9 mouse cellular contexts compared by ENCODE assay signal in genomic region chr2:36102559-36102946, GRCm38 (mm10). TPM values are rescaled to one million over a fixed set of nuclear protein-coding genes. Genes with fewer than 3 reads are reported as not detected.
DNase-seq lines count a peak whose midpoint lies in the region; ATAC-seq and TF ChIP-seq lines count a peak whose summit lies in the region.
"Had no signal": no experiment of that assay in that cellular context is flagged by ENCODE, and none has a peak within 500 bp of the region (broad histone marks: within the 10 kb centered on the region; RNA-seq: fewer than 3 reads in every experiment).

No protein-coding gene starts in this region.

- no peaks in the 10 kb centered on the region for H3K9me3 ChIP-seq in heart, embryonic 12.5 days (replicated peaks)
- no peaks in the 10 kb centered on the region for H3K9me3 ChIP-seq in forebrain, embryonic 10.5 days
- no peaks in the 10 kb centered on the region for H3K9me3 ChIP-seq in intestine, postnatal 0 days (ENCODE audit: control insufficient read depth)
- no peaks in the 10 kb centered on the region for H3K9me3 ChIP-seq in midbrain, embryonic 12.5 days

- H3K27ac ChIP-seq in heart, embryonic 12.5 days (ENCODE audit: poor library complexity, severe bottlenecking): no peak overlapping the region
- H3K27ac ChIP-seq in forebrain, embryonic 10.5 days: no peak overlapping the region
- H3K27ac ChIP-seq in intestine, postnatal 0 days (ENCODE audit: low read depth, low read length): no peak overlapping the region
- no peak overlapping the region for H3K27ac ChIP-seq in midbrain, embryonic 12.5 days (replicated peaks)

- H3K27me3 ChIP-seq in heart, embryonic 12.5 days (replicated peaks): peaks cover 99% of the 10 kb centered on the region
- H3K27me3 ChIP-seq in forebrain, embryonic 10.5 days (ENCODE audit: poor library complexity, severe bottlenecking): peaks cover 100% of the 10 kb centered on the region
- peaks cover 94% of the 10 kb centered on the region for H3K27me3 ChIP-seq in intestine, postnatal 0 days (replicated peaks; ENCODE audit: control insufficient read depth, insufficient read depth, low read length)
- H3K27me3 ChIP-seq in midbrain, embryonic 12.5 days: peaks cover 100% of the 10 kb centered on the region

- H3K4me2 ChIP-seq in heart, embryonic 12.5 days: peak overlapping the region; percentile 95
- peak overlapping the region; percentile 66 for H3K4me2 ChIP-seq in intestine, postnatal 0 days (replicated peaks; ENCODE audit: low read depth)
- peak overlapping the region; percentile 1; the same call in 1 of the 2 replicates for H3K4me2 ChIP-seq in midbrain, embryonic 12.5 days (replicated peaks)

- no peak for DNase-seq in heart, postnatal 4 days
- peak; percentile 59 for DNase-seq in forebrain, embryonic 10.5 days (ENCODE audit: extremely low spot score, low spot score)
- DNase-seq in thymus, postnatal 36 days: no peak
- no peak for DNase-seq in cerebellum, postnatal 4 days (ENCODE audit: low spot score in 2 of 2)

- H3K9ac ChIP-seq in heart, embryonic 12.5 days: no peak overlapping the region
- no peak overlapping the region for H3K9ac ChIP-seq in intestine, postnatal 0 days (ENCODE audit: low read depth, low read length)
- H3K9ac ChIP-seq in midbrain, embryonic 12.5 days (replicated peaks): no peak overlapping the region

- TF ChIP-seq CTCF in intestine, postnatal 0 days (IDR thresholded peaks at IDR 0.05; ENCODE audit: low read depth): no peak

- H3K4me1 ChIP-seq in heart, embryonic 12.5 days (replicated peaks): peaks cover 36% of the 10 kb centered on the region
- peaks cover 43% of the 10 kb centered on the region for H3K4me1 ChIP-seq in forebrain, embryonic 10.5 days
- no peaks in the 10 kb centered on the region for H3K4me1 ChIP-seq in intestine, postnatal 0 days (replicated peaks; ENCODE audit: control insufficient read depth, insufficient read depth, low read length)
- H3K4me1 ChIP-seq in midbrain, embryonic 12.5 days: peaks cover 32% of the 10 kb centered on the region

- 0 out of 2 replicates have a peak, but pooled peaks have one; percentile 19 for ATAC-seq in heart, embryonic 12.5 days (ENCODE audit: insufficient number of reproducible peaks, low FRiP score)
- ATAC-seq in intestine, postnatal 0 days: no peak
- no peak for ATAC-seq in midbrain, embryonic 12.5 days (ENCODE audit: low FRiP score, low read depth)
- ATAC-seq in cerebellum, adult (ENCODE audit: insufficient number of reproducible peaks, low FRiP score, low TSS enrichment): no peak

- H3K4me3 ChIP-seq in heart, embryonic 12.5 days: peak overlapping the region; percentile 59
- peak overlapping the region; percentile 54 for H3K4me3 ChIP-seq in forebrain, embryonic 10.5 days
- 0 out of 2 replicates have a peak overlapping the region, but pooled peaks have one; percentile 43 for H3K4me3 ChIP-seq in intestine, postnatal 0 days (ENCODE audit: low read depth, low read length)
- peak overlapping the region; percentile 45 for H3K4me3 ChIP-seq in midbrain, embryonic 12.5 days

- H3K36me3 ChIP-seq in heart, embryonic 12.5 days: no peaks in the 10 kb centered on the region
- no peaks in the 10 kb centered on the region for H3K36me3 ChIP-seq in forebrain, embryonic 10.5 days (replicated peaks)
- H3K36me3 ChIP-seq in intestine, postnatal 0 days (ENCODE audit: control insufficient read depth, insufficient read depth): no peaks in the 10 kb centered on the region
- no peaks in the 10 kb centered on the region for H3K36me3 ChIP-seq in midbrain, embryonic 12.5 days

- under 1% methylated on average over 21 of the region's 21 CpGs for WGBS in heart, embryonic 12.5 days
- under 1% methylated on average over 21 of the region's 21 CpGs for WGBS in forebrain, embryonic 10.5 days
- WGBS in intestine, postnatal 0 days: 2% methylated on average over 21 of the region's 21 CpGs
- WGBS in midbrain, embryonic 12.5 days: under 1% methylated on average over 21 of the region's 21 CpGs

RNA-seq across cellular contexts. Expression of gene Lhx6, which starts 2.7 kb away (rescaled TPM):
- 0.46 and 0.55 TPM in 2 replicates for polyA plus RNA-seq in heart, embryonic 12.5 days (2016; fragmentation: Nextera tagmentation; extraction: Ambion mirVana)
- 1 to 10 TPM; 6.7 to 8.6 TPM for total RNA-seq in heart, postnatal 4 days (2021)
- 2.2 and 2.8 TPM in 2 replicates for polyA plus RNA-seq in forebrain, embryonic 10.5 days (2016; fragmentation: Nextera tagmentation; extraction: Ambion mirVana)
- 0.58 and 0.61 TPM in 2 replicates for polyA plus RNA-seq in intestine, postnatal 0 days (2015; fragmentation: Nextera tagmentation; extraction: Ambion mirVana)
- polyA plus RNA-seq in midbrain, embryonic 12.5 days (2016; fragmentation: Nextera tagmentation; extraction: Ambion mirVana): 2.5 TPM in 2 replicates

RNA-seq across cellular contexts. Expression of gene Mrrf, which starts 33.6 kb away (rescaled TPM):
- 26.3 and 34.2 TPM in 2 replicates for polyA plus RNA-seq in heart, embryonic 12.5 days (2016; fragmentation: Nextera tagmentation; extraction: Ambion mirVana)
- 10 to 100 TPM; 37.3 to 39.1 TPM for total RNA-seq in heart, postnatal 4 days (2021)
- 24.2 and 28.7 TPM in 2 replicates for polyA plus RNA-seq in forebrain, embryonic 10.5 days (2016; fragmentation: Nextera tagmentation; extraction: Ambion mirVana)
- 17.3 and 20.4 TPM in 2 replicates for polyA plus RNA-seq in intestine, postnatal 0 days (2015; fragmentation: Nextera tagmentation; extraction: Ambion mirVana)
- 19.0 and 25.5 TPM in 2 replicates for polyA plus RNA-seq in midbrain, embryonic 12.5 days (2016; fragmentation: Nextera tagmentation; extraction: Ambion mirVana)

RNA-seq across cellular contexts. Expression of gene Rbm18, which starts 34.0 kb away (rescaled TPM):
- 52.4 and 56.1 TPM in 2 replicates for polyA plus RNA-seq in heart, embryonic 12.5 days (2016; fragmentation: Nextera tagmentation; extraction: Ambion mirVana)
- total RNA-seq in heart, postnatal 4 days (2021): 10 to 100 TPM; 41.4 to 42.7 TPM
- 71.8 and 72.1 TPM in 2 replicates for polyA plus RNA-seq in forebrain, embryonic 10.5 days (2016; fragmentation: Nextera tagmentation; extraction: Ambion mirVana)
- polyA plus RNA-seq in intestine, postnatal 0 days (2015; fragmentation: Nextera tagmentation; extraction: Ambion mirVana): 26.5 and 28.9 TPM in 2 replicates
- polyA plus RNA-seq in midbrain, embryonic 12.5 days (2016; fragmentation: Nextera tagmentation; extraction: Ambion mirVana): 125 and 128 TPM in 2 replicates

RNA-seq across cellular contexts. Expression of gene Morn5, which starts 53.3 kb away (rescaled TPM):
- not detected in 2 replicates for polyA plus RNA-seq in heart, embryonic 12.5 days (2016; fragmentation: Nextera tagmentation; extraction: Ambion mirVana)
- not detected for total RNA-seq in heart, postnatal 4 days (2021)
- 0.56 TPM in 1 of 2 replicates, not detected in the other for polyA plus RNA-seq in forebrain, embryonic 10.5 days (2016; fragmentation: Nextera tagmentation; extraction: Ambion mirVana)
- not detected in 2 replicates for polyA plus RNA-seq in intestine, postnatal 0 days (2015; fragmentation: Nextera tagmentation; extraction: Ambion mirVana)
- polyA plus RNA-seq in midbrain, embryonic 12.5 days (2016; fragmentation: Nextera tagmentation; extraction: Ambion mirVana): 1.1 and 1.3 TPM in 2 replicates
- total RNA-seq: heart, postnatal 14 days had no signal

RNA-seq across cellular contexts. Expression of gene Ndufa8, which starts 53.3 kb away (rescaled TPM):
- 287 and 300 TPM in 2 replicates for polyA plus RNA-seq in heart, embryonic 12.5 days (2016; fragmentation: Nextera tagmentation; extraction: Ambion mirVana)
- 100 to 1,000 TPM; 487 to 501 TPM for total RNA-seq in heart, postnatal 4 days (2021)
- polyA plus RNA-seq in forebrain, embryonic 10.5 days (2016; fragmentation: Nextera tagmentation; extraction: Ambion mirVana): 189 and 195 TPM in 2 replicates
- polyA plus RNA-seq in intestine, postnatal 0 days (2015; fragmentation: Nextera tagmentation; extraction: Ambion mirVana): 343 and 361 TPM in 2 replicates
- polyA plus RNA-seq in midbrain, embryonic 12.5 days (2016; fragmentation: Nextera tagmentation; extraction: Ambion mirVana): 161 and 178 TPM in 2 replicates

Comparison
In these comparisons a context has a peak if more than half of its experiments do, and no peak if none do; other contexts are left out.
1. H3K4me2 ChIP-seq: peak in every context shown above with its lines; median percentile 95 in heart, embryonic 12.5 days; 66 in intestine, postnatal 0 days; 1 in midbrain, embryonic 12.5 days.